Mouse (Mus musculus): Measurements from ENCODE around the gene Tuba1a.
A peak's percentile ranks its signal among the peaks of the same experiment; 100 is the strongest.
"Not testable (repeated sequence)": the region's sequence is repeated elsewhere in the genome, so short reads cannot be mapped to it uniquely, and the experiment has no call there.

The Tuba1a gene

GRCm38 (mm10) chr15:98923031-98923537 lies 30.4 kb downstream of the Tuba1a start:
- no peak for DNase-seq

- DNase-seq, result peak; percentile 73 to 80
These were observed 30.9 kb downstream of the Tuba1a start for GRCm38 (mm10) chr15:98922581-98922980.

GRCm38 (mm10) chr15:98921510-98921909 lies 32.0 kb downstream of the Tuba1a start:
- DNase-seq, result no peak

GRCm38 (mm10) chr15:98918499-98918895 lies 35.0 kb downstream of the Tuba1a start:
- not testable (repeated sequence) for DNase-seq

- peak; percentile 99 to 100 for DNase-seq
These were observed 35.7 kb downstream of the Tuba1a start, which contains the start of gene Lmbr1l for GRCm38 (mm10) chr15:98917538-98918498. TSS of gene Lmbr1l (minus strand) at chr15:98918231.

GRCm38 (mm10) chr15:98917091-98917490 lies 36.4 kb downstream of the Tuba1a start:
- no peak for DNase-seq

- peak in 1 of 2 experiments; percentile 42 for DNase-seq
These were observed 37.5 kb downstream of the Tuba1a start for GRCm38 (mm10) chr15:98916016-98916415.

GRCm38 (mm10) chr15:98914903-98915302 lies 38.6 kb downstream of the Tuba1a start:
- DNase-seq, result no peak

- DNase-seq, result peak; percentile 34 to 73
These were observed 48.8 kb downstream of the Tuba1a start for GRCm38 (mm10) chr15:98904692-98905091.

GRCm38 (mm10) chr15:98902600-98902999 lies 50.9 kb downstream of the Tuba1a start:
- DNase-seq, result no peak

GRCm38 (mm10) chr15:98901530-98901929 lies 52.0 kb downstream of the Tuba1a start:
- no peak for DNase-seq
